9 mouse cellular contexts compared by ENCODE assay signal in the genomic region with DNA sequence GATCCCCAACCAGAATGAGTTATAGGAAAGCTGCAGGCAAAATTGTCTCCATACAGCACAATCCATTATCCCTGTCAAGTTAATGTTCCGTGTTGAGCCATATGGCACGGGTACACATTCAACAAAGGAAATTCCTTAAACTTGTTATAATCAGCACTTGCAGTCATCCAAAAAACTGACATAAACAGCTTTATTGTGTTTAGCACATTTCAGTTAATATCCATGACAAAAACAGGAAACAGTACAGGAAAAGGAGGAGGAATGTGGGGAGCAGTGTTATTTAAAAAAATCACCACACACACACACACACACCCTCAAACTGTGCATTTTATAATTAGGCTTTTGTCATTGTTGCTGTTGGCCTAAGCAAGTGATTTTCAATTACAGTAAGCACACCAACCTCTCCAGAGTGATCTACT.
DNase-seq lines count a peak whose midpoint lies in the region; ATAC-seq lines count a peak whose summit lies in the region.
"Had no signal": no experiment of that assay in that cellular context is flagged by ENCODE, and none has a peak within 500 bp of the region (broad histone marks: within the 10 kb centered on the region; RNA-seq: fewer than 3 reads in every experiment).

No protein-coding gene starts in this region.

- H3K9me3 ChIP-seq in forebrain, embryonic 11.5 days (ENCODE audit: control insufficient read depth, low read length) = no peaks in the 10 kb centered on the region
- H3K9me3 ChIP-seq in forebrain, embryonic 10.5 days = peaks cover 4% of the 10 kb centered on the region; the same call in 1 of the 2 replicates
- no peaks in the 10 kb centered on the region for H3K9me3 ChIP-seq in neural tube, embryonic 11.5 days (ENCODE audit: control insufficient read depth, low read length)
- no peaks in the 10 kb centered on the region for H3K9me3 ChIP-seq in hindbrain, embryonic 16.5 days (ENCODE audit: control insufficient read depth, low read length)

- 14% methylated on average over 2 of the region's 2 CpGs for WGBS in forebrain, embryonic 11.5 days
- WGBS in forebrain, embryonic 10.5 days = 49% methylated on average over 2 of the region's 2 CpGs
- 8% methylated on average over 2 of the region's 2 CpGs for WGBS in neural tube, embryonic 11.5 days
- WGBS in hindbrain, embryonic 16.5 days = 10% methylated on average over 2 of the region's 2 CpGs

- no peaks in the 10 kb centered on the region for H3K36me3 ChIP-seq in forebrain, embryonic 11.5 days (ENCODE audit: control insufficient read depth, insufficient read depth, low read length)
- H3K36me3 ChIP-seq in forebrain, embryonic 10.5 days (replicated peaks) = peaks cover 9% of the 10 kb centered on the region
- no peaks in the 10 kb centered on the region for H3K36me3 ChIP-seq in neural tube, embryonic 11.5 days (ENCODE audit: control insufficient read depth, insufficient read depth, low read length)
- H3K36me3 ChIP-seq in hindbrain, embryonic 16.5 days (ENCODE audit: control insufficient read depth, insufficient read depth, low read length) = no peaks in the 10 kb centered on the region

- H3K4me3 ChIP-seq in forebrain, embryonic 11.5 days (ENCODE audit: low read depth, low read length) = no peak overlapping the region
- H3K4me3 ChIP-seq in forebrain, embryonic 10.5 days = no peak overlapping the region
- H3K4me3 ChIP-seq in neural tube, embryonic 11.5 days (ENCODE audit: low read depth, low read length) = no peak overlapping the region
- no peak overlapping the region for H3K4me3 ChIP-seq in hindbrain, embryonic 16.5 days (ENCODE audit: low read length)

- no peak for DNase-seq in forebrain, embryonic 11.5 days (ENCODE audit: low spot score)
- DNase-seq in forebrain, embryonic 10.5 days (ENCODE audit: extremely low spot score, low spot score) = no peak
- DNase-seq in neural tube, embryonic 11.5 days (ENCODE audit: low spot score) = peak; percentile 49
- no peak for DNase-seq in neural tube, embryonic 10.5 days (ENCODE audit: extremely low spot score, low spot score)
- no peak for DNase-seq in urinary bladder, postnatal 4 days (ENCODE audit: low spot score in 2 of 2)
- no peak for DNase-seq in c-Kit-positive CD71-positive TER-119-positive erythroid progenitor cells, embryonic 14.5 days (ENCODE audit: low spot score)
- DNase-seq: gastrocnemius, postnatal 25 days had no signal

- H3K27ac ChIP-seq in forebrain, embryonic 11.5 days (ENCODE audit: low read depth, low read length) = peak overlapping the region; percentile 41; the same call in 1 of the 2 replicates
- no peak overlapping the region for H3K27ac ChIP-seq in forebrain, embryonic 10.5 days
- 0 out of 2 replicates have a peak overlapping the region, but pooled peaks have one; percentile 53 for H3K27ac ChIP-seq in neural tube, embryonic 11.5 days (ENCODE audit: low read depth, low read length)
- H3K27ac ChIP-seq in hindbrain, embryonic 16.5 days (ENCODE audit: low read depth, low read length) = peak overlapping the region; percentile 21

- H3K4me1 ChIP-seq in forebrain, embryonic 11.5 days (replicated peaks; ENCODE audit: control insufficient read depth, insufficient read depth, low read length) = peaks cover 12% of the 10 kb centered on the region; the same call in 1 of the 2 replicates
- H3K4me1 ChIP-seq in forebrain, embryonic 10.5 days = peaks cover 46% of the 10 kb centered on the region
- peaks cover 31% of the 10 kb centered on the region for H3K4me1 ChIP-seq in neural tube, embryonic 11.5 days (ENCODE audit: control insufficient read depth, insufficient read depth, low read length)
- H3K4me1 ChIP-seq in hindbrain, embryonic 16.5 days (ENCODE audit: control insufficient read depth, insufficient read depth, low read depth, low read length) = peaks cover 19% of the 10 kb centered on the region

- no peaks in the 10 kb centered on the region for H3K27me3 ChIP-seq in forebrain, embryonic 11.5 days (ENCODE audit: control insufficient read depth, insufficient read depth, low read length)
- H3K27me3 ChIP-seq in forebrain, embryonic 10.5 days (ENCODE audit: poor library complexity, severe bottlenecking) = no peaks in the 10 kb centered on the region
- no peaks in the 10 kb centered on the region for H3K27me3 ChIP-seq in neural tube, embryonic 11.5 days (ENCODE audit: control insufficient read depth, insufficient read depth, low read length)
- no peaks in the 10 kb centered on the region for H3K27me3 ChIP-seq in hindbrain, embryonic 16.5 days (replicated peaks; ENCODE audit: control insufficient read depth, insufficient read depth, low read length)

- no peak overlapping the region for H3K4me2 ChIP-seq in forebrain, embryonic 11.5 days (ENCODE audit: low read depth, low read length, severe bottlenecking)
- no peak overlapping the region for H3K4me2 ChIP-seq in neural tube, embryonic 11.5 days (ENCODE audit: low read depth)
- H3K4me2 ChIP-seq in hindbrain, embryonic 16.5 days (ENCODE audit: low read length) = no peak overlapping the region

- no peak overlapping the region for H3K9ac ChIP-seq in forebrain, embryonic 11.5 days (ENCODE audit: low read length)
- no peak overlapping the region for H3K9ac ChIP-seq in neural tube, embryonic 11.5 days (ENCODE audit: low read length)
- no peak overlapping the region for H3K9ac ChIP-seq in hindbrain, embryonic 16.5 days (ENCODE audit: low read depth, low read length)

- no peak; the same call in 1 of the 2 replicates for ATAC-seq in forebrain, embryonic 11.5 days (replicated peaks; ENCODE audit: low FRiP score)
- ATAC-seq in neural tube, embryonic 11.5 days (ENCODE audit: insufficient read depth, low FRiP score, low TSS enrichment) = no peak
- peak; percentile 67 for ATAC-seq in hindbrain, embryonic 16.5 days
- ATAC-seq in megakaryocyte, adult 5-6 weeks (ENCODE audit: poor library complexity, severe bottlenecking) = no peak
